Mouse (Mus musculus) G1E (cell line): ENCODE data around the gene Dtymk. TPM values are rescaled to one million over a fixed set of nuclear protein-coding genes. Genes with fewer than 3 reads are reported as not detected.
"Not testable (repeated sequence)": the region's sequence is repeated elsewhere in the genome, so short reads cannot be mapped to it uniquely, and the experiment has no call there.

Experiments used
- ATAC-seq: 2 replicates; pipeline ENCODE4 v1.8.0; 2016; ENCODE audit warnings: mild to moderate bottlenecking; ENCODE audit not compliant: insufficient number of reproducible peaks, poor library complexity, low FRiP score, severe bottlenecking; ENCODE audit errors: extremely low read depth
- DNase-seq: peaks from one replicate; pipeline ENCODE4 v3.0.0; 2012; ENCODE audit warnings: low spot score
- H3K27me3 ChIP-seq: 2 replicates; pipeline ENCODE4 v1.6.1; 2012; ENCODE audit warnings: mild to moderate bottlenecking, low read length, inconsistent platforms; ENCODE audit not compliant: insufficient read depth
- H3K36me3 ChIP-seq: replicated peaks from 2 replicates; pipeline ENCODE3; 2012; ENCODE audit warnings: mild to moderate bottlenecking, inconsistent platforms
- H3K4me1 ChIP-seq: 2 replicates; pipeline ENCODE4 v1.6.1; 2012; ENCODE audit warnings: low read depth, low read length, inconsistent platforms, mixed read lengths; ENCODE audit not compliant: insufficient read depth
- H3K4me3 ChIP-seq: 2 replicates; pipeline ENCODE4 v1.5.1; 2012; ENCODE audit warnings: low read depth, mild to moderate bottlenecking, inconsistent platforms, low read length, moderate library complexity, mixed read lengths
- H3K9me3 ChIP-seq: replicated peaks from 2 replicates; pipeline ENCODE4 v1.6.1; 2012; ENCODE audit warnings: inconsistent platforms
- CTCF ChIP-seq: IDR thresholded peaks from 2 replicates; pipeline ENCODE4 v1.5.1; 2012; ENCODE audit warnings: low read depth, low read length, inconsistent platforms, mixed read lengths
- GATA1 ChIP-seq: IDR thresholded peaks from 2 replicates; pipeline ENCODE4 v1.6.1; 2012; ENCODE audit warnings: borderline replicate concordance, low read length, inconsistent platforms, mixed read lengths
- GATA2 ChIP-seq: IDR thresholded peaks from 2 replicates; pipeline ENCODE4 v1.6.1; 2012; ENCODE audit warnings: low read depth, low read length, inconsistent platforms, borderline replicate concordance
- POLR2AphosphoS5 ChIP-seq: IDR thresholded peaks from 2 replicates; pipeline ENCODE4 v1.6.1; 2012; ENCODE audit warnings: low read depth, low read length, inconsistent platforms; ENCODE audit not compliant: insufficient replicate concordance
- TAL1 ChIP-seq: conservative IDR thresholded peaks from 2 replicates; pipeline ENCODE4 v1.6.1; 2012; ENCODE audit warnings: low read depth, low read length, inconsistent platforms, mixed read lengths
- polyA plus RNA-seq: library from polyadenylated mRNA; stranded (reverse); fragments of >175 nt; gene quantifications from 2 replicates; pipeline ENCODE4 v1.2.3, GENCODE M21; 2012
- total RNA-seq, 2 experiments: library from RNA; stranded (forward) in 1 of 2; stranded (reverse) in 1 of 2; fragments of 200-1000 nt in 1 of 2; fragments of >200 nt in 1 of 2; fragmentation: Nextera tagmentation in 1 of 2; gene quantifications; 2 replicates each; pipeline ENCODE4 v1.2.3; 2014 to 2017

Dtymk gene
- total RNA-seq (2014; fragmentation: Nextera tagmentation) (291 and 319 TPM in 2 replicates), total RNA-seq (2017) (414 and 485 TPM in 2 replicates), polyA plus RNA-seq (129 and 148 TPM in 2 replicates)

- Histone ChIP-seq H3K4me1 (peaks cover 78% of the 10 kb centered on the region), H3K27me3 (no peaks in the 10 kb centered on the region), H3K4me3 (peak within 1 kb of the TSS; percentile 87), H3K9me3 (no peaks in the 10 kb centered on the region), H3K36me3 (peaks cover 59% of the 10 kb centered on the region)
- DNase-seq (peak; percentile 96), ATAC-seq (peak; percentile 72)
- TF ChIP-seq GATA2 (no peak), TAL1 (peak; percentile 34; the same call in 1 of the 2 replicates)
Measured at GRCm38 (mm10) chr1:93801741-93802238, at the start of gene Dtymk. Gene Dtymk (minus strand): TSS chr1:93801934.

GRCm38 (mm10) chr1:93845766-93846366, 44.1 kb upstream of the Dtymk start:
- not testable (repeated sequence) for ATAC-seq

DNA sequence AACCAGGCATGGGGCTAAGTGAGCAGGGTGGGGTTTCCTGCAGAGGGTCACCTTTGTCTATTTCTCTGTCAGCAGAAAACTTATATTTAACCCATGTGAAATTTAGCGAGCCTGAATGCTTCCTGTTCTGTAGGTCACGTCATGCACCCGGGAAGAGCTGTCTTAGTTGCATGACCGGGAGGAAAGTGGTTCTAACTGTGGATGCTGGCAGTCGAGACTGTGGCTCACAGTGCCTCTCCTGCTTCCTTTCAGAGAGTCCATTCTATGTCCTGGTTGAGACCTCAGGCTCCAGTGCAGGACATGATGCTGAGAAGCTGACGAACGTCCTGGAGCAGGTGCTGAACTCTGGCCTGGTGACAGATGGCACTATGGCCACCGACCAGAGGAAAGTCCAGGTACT, 36.8 kb upstream of the Dtymk start:
- ATAC-seq, H3K9me3 ChIP-seq, H3K27me3 ChIP-seq, DNase-seq, H3K4me3 ChIP-seq, H3K4me1 ChIP-seq: not testable (repeated sequence)
- peaks cover 41% of the 10 kb centered on the region for H3K36me3 ChIP-seq

More at GRCm38 (mm10) chr1:93845766-93846366, 44.1 kb upstream of the Dtymk start:
- not testable (repeated sequence) for H3K4me1 ChIP-seq, H3K4me3 ChIP-seq, H3K9me3 ChIP-seq, H3K36me3 ChIP-seq, DNase-seq, H3K27me3 ChIP-seq

DNA sequence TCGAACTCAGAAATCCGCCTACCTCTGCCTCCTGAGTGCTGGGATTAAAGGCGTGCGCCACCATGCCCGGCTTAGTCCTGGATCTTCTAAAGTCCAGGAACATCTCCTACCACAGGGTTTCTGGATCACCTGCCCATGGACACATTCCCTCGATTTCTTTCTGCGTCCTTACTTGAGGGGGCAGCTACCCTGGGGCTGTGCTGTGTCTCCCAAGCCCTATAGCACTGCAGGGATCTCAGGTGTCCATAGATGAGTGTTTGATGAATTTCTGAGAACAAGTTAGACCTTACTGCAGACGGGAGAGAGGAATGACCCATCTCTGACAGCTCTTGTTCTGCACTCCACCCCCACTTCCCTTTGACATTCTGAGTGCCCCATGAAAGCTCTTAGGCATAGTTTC, 35.6 kb upstream of the Dtymk start:
- Histone ChIP-seq H3K4me1 (peaks cover 10% of the 10 kb centered on the region), H3K27me3 (no peaks in the 10 kb centered on the region), H3K9me3 (no peaks in the 10 kb centered on the region), H3K36me3 (peaks cover 46% of the 10 kb centered on the region), H3K4me3 (no peak overlapping the region)
- TF ChIP-seq GATA1, result no peak
- no peak for TF ChIP-seq CTCF
- TF ChIP-seq POLR2AphosphoS5, result no peak
- no peak for TF ChIP-seq TAL1
- no peak for TF ChIP-seq GATA2
- ATAC-seq (no peak), DNase-seq (peak; percentile 0)

DNA sequence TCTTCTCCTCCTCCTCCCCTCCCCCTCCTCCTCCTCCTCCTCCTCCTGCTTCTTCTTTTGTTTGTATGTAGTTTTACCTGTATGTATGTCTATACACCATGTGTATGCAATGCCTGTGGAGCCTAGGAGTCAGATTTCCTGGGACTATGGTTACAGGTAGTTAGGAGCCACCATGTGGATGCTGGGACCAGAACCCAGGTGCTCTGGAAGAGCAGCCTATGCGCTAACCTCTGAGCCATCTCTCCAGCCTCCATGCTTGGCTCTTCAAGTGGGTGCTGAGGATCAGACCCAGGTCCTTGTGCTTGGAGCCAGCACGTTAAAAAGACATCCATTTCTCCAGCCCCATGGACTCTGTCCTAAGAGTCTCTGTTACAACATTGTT, 34.8 kb upstream of the Dtymk start:
- DNase-seq, result no peak
- TF ChIP-seq GATA1 (no peak), GATA2 (no peak), POLR2AphosphoS5 (no peak), TAL1 (no peak), CTCF (no peak)
- no peak for ATAC-seq
- no peaks in the 10 kb centered on the region for H3K27me3 ChIP-seq
- no peaks in the 10 kb centered on the region for H3K9me3 ChIP-seq
- H3K36me3 ChIP-seq, result peaks cover 46% of the 10 kb centered on the region
- no peak overlapping the region for H3K4me3 ChIP-seq
- peaks cover 10% of the 10 kb centered on the region for H3K4me1 ChIP-seq

DNA sequence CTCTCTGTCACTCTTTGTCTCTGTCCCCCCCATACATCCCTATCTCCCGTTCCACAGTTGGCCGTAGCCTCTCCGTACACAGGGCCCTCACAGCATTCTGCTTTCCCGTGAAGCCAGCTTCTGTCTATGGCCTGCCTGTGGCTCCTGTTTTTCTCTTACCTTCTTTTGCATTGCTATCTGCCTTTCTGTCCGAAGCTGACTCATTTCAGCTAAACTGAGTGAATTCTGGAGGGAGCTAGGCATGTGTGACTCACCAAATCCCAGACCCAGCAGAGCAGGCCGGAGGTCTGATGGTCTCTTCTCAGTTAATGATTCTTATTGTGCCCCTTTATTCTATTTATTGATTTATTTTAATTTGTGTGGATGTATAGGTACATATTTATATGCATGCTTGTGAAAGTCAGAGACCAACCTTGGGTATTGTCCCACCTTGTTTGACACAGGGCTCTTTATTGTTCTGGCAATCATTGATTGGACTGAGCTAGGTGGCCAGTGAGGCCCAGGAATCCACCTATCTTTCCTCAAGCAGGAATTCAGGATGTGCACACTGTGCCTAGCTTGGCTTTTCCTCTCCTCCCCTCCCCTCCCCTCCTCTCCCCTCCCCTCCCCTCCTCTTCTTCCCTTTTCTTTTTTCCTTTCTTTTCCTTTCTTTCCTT, 34.3 kb upstream of the Dtymk start:
- peak; percentile 0 for DNase-seq
- TF ChIP-seq CTCF (no peak), POLR2AphosphoS5 (no peak), GATA1 (no peak)
- H3K36me3 ChIP-seq, result peaks cover 46% of the 10 kb centered on the region
- H3K4me1 ChIP-seq, result peaks cover 10% of the 10 kb centered on the region
- H3K4me3 ChIP-seq, result no peak overlapping the region
- H3K9me3 ChIP-seq, result no peaks in the 10 kb centered on the region
- no peaks in the 10 kb centered on the region for H3K27me3 ChIP-seq
- no peak for ATAC-seq

GRCm38 (mm10) chr1:93835211-93835610, 33.5 kb upstream of the Dtymk start:
- H3K4me1 ChIP-seq, result peaks cover 10% of the 10 kb centered on the region
- H3K36me3 ChIP-seq, result peaks cover 47% of the 10 kb centered on the region
- no peaks in the 10 kb centered on the region for H3K27me3 ChIP-seq
- no peak overlapping the region for H3K4me3 ChIP-seq
- DNase-seq (peak; percentile 0), ATAC-seq (no peak)
- no peaks in the 10 kb centered on the region for H3K9me3 ChIP-seq
- TF ChIP-seq CTCF, result no peak
